Mouse (Mus musculus) duodenum, adult 2 months (tissue): Measurements from ENCODE around the gene Hck. TPM values are rescaled to one million over a fixed set of nuclear protein-coding genes. Genes with fewer than 3 reads are reported as not detected.

ENCODE experiments used
- polyA plus RNA-seq: library from polyadenylated mRNA; depleted of rRNA; stranded (reverse); fragments of >200 nt; gene quantifications from 2 replicates; pipeline ENCODE4 v1.2.3, GENCODE M21; 2012; ENCODE audit warnings: low replicate concordance; rRNA removed

Hck gene
- 15.7 and 19.1 TPM in 2 replicates for polyA plus RNA-seq

DNA sequence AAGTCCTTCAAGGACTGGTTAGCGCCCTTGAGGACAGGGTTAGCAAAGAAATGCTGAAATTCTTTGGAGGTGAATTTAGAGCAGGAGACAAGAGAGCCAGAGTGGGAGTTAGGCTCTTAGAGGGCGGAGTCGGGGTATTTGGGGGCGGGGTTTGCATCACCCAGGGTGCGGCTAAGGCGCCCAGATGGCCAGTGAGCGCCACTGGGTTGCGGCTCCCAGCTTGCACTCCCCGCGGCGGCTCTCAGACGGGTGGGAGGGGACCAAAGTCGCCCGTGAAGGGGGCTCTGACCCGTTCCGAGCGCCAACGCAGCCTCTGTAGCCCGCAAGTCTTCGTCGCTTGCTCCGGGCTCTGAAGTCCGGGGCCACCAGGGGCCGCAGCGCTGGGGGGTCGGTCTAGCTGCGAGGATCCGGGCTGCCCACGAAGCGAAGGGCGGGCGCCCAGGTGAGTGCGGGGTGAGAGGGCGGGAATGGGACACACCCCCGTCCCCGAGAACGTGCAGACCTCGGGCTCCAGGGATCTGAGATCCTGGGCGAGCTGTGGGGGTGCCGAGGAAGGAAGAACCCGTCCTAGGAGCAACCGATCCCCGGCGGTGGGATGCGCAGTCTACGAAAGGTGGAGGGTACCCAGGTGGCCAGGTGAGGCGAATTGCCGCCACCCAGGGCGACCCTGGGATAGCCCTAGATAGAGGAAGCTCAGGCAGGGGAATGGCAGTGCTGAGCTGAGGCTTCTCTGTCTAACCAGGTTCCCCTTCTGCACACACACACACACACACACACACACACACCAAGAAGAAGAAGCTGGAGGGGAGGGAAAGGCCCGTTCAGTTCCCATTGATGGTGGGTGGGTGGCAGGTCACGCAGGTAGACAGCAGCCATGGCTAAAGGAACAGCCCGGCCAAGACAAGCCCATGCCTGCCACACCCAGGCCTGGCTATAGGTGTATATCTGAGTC lies at the start of gene Hck:
Gene Hck (plus strand): TSS at position 156 of the 952 bp plus-strand sequence.

DNA sequence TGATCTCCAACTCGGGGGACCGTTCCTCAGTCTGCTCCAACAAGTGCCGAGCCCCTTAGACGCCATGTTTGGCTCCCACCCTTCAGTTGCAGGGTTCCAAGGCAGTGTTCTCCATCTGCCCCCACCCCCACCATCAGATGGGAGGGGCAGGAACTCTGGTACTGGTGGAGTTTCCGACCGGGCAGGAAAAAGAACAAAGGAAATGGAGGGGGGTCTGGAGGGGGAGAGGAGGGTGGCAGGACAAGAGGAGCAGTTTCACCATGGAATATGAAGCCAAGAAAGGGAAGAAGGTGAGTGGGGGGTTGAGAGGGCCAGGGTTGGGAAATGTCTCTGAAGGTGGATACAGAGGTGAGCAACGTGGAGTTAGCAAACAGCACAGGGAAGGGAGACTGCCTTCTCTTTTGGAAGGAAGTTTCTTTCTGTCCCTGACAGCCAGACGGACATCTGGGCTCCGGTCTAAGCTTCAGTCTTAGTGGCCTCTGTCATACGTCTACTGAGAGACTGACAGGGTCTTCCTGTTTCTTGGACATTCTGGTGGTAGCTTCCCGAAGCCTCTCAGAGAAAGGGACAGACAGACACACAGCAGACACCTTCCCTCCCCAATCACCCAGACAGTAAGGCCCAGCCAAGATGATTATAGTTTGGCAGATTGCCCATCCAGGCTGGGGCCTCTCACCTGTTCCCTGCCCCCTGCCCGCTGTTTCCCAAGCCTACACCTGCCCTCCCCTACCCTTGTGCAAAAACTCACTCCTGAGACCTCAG lies 42.3 kb upstream of the Hck start, which contains the start of gene Ccm2l:
Gene Ccm2l (plus strand): TSS at position 209 of the 762 bp plus-strand sequence.

DNA sequence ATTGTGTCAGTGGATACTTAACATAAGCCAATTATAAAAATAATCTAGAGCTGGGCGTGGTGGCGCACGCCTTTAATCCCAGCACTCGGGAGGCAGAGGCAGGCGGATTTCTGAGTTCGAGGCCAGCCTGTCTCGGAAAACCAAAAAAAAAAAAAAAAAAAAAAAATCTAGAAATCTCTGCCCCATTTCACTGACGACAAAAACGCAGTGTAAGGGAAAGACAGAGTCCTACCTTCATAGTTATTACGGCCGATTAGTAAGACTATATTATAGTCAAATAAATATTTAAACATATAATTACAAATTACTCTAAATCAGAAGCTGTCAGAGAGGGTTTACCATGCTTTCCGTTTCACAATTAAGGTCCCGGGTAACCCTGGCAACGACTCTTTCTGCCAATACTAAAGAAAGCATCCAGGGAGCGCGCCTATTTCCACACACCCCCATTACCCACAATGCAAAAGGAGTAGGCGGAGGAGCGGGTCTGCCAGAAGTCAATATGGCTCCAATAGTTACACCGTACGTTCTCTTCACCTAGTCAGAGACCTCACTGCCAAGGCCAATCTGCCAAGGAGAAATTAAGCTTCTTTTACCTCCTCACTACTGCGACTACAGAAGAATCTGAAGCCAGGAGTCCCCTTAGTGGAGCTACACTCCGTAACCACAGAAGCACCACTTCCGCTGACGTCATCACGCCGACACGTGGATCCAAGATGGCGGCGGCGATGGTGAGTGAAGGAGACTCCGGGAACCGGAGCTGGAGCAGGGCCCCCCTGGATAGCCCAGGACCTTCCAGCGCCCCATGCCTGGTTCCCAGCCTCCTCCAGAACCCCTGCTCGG lies 52.8 kb downstream of the Hck start, which contains the start of gene Tm9sf4:
Gene Tm9sf4 (plus strand): TSS at position 460 of the 840 bp plus-strand sequence.

Other genes starting within 250 kb of the Hck start
- gene Mylk2, start 197.1 kb upstream of the Hck start, polyA plus RNA-seq, result 0.04 TPM in 1 of 2 replicates, not detected in the other
- 2.4 and 3.3 TPM in 2 replicates for gene Foxs1, start 175.3 kb upstream of the Hck start, polyA plus RNA-seq
- 0.02 and 0.04 TPM in 2 replicates for gene Dusp15, start 156.8 kb upstream of the Hck start, polyA plus RNA-seq
- not detected in 2 replicates for gene Ttll9, start 146.0 kb upstream of the Hck start, polyA plus RNA-seq
- 12.2 and 13.6 TPM in 2 replicates for gene Pdrg1, start 93.0 kb upstream of the Hck start, polyA plus RNA-seq
- 0.09 and 0.12 TPM in 2 replicates for gene Xkr7, start 76.6 kb upstream of the Hck start, polyA plus RNA-seq
- 7.3 and 7.4 TPM in 2 replicates for gene Ccm2l, start 42.5 kb upstream of the Hck start, polyA plus RNA-seq
- 22.9 and 34.5 TPM in 2 replicates for gene Tm9sf4, start 52.8 kb downstream of the Hck start, polyA plus RNA-seq
- 1.4 and 1.7 TPM in 2 replicates for gene Tspyl3, start 117.0 kb downstream of the Hck start, polyA plus RNA-seq
- 8.1 and 12.2 TPM in 2 replicates for gene Plagl2, start 133.0 kb downstream of the Hck start, polyA plus RNA-seq
- gene Pofut1, start 133.1 kb downstream of the Hck start, polyA plus RNA-seq, result 13.4 and 16.6 TPM in 2 replicates
- 2.1 and 2.4 TPM in 2 replicates for gene Kif3b, start 182.9 kb downstream of the Hck start, polyA plus RNA-seq
- gene Asxl1, start 237.4 kb downstream of the Hck start, polyA plus RNA-seq, result 3.2 and 4.1 TPM in 2 replicates